Mouse (Mus musculus): ENCODE measurements around the gene Wnt4. TPM values are rescaled to one million over a fixed set of nuclear protein-coding genes. Genes with fewer than 3 reads are reported as not detected.

Wnt4 gene
- polyA plus RNA-seq, 1 experiment from 2014 or later = 1.9 TPM

GRCm38 (mm10) chr4:137313511-137313910 is 36.2 kb downstream of the Wnt4 start:
- ATAC-seq (ENCODE audit: borderline replicate concordance, extremely low read depth, low FRiP score, low TSS enrichment) = no peak
- WGBS = 36% methylated on average over 2 of the region's 2 CpGs
- peaks cover 14% of the 10 kb centered on the region for H3K4me1 ChIP-seq
- no peak overlapping the region for H3K4me3 ChIP-seq
- peaks cover 23% of the 10 kb centered on the region for H3K36me3 ChIP-seq
- no peaks in the 10 kb centered on the region for H3K27me3 ChIP-seq
- H3K4me2 ChIP-seq = no peak overlapping the region
- no peaks in the 10 kb centered on the region for H3K9me3 ChIP-seq
- H3K27ac ChIP-seq = no peak overlapping the region
- no peak overlapping the region for H3K9ac ChIP-seq

DNA sequence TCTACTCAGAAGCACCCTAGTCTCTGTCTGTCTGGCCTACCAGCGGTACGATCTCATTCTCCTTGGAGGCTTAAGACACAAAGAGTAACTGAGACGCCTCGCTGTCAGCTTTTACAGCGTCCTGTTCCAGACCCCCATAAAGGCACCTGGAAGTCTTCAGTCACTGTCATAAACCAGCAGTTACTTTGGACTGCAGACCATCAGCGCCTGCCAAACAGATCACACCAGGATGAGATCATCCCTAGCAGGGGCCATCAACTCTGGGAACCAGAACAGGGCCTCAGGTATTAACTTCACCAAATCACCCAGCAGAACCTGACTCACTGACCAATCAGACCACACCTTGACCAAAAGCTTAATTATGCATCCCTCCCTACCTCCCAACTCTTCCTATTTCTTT is 37.3 kb downstream of the Wnt4 start:
- Histone ChIP-seq H3K27ac (no peak overlapping the region), H3K9ac (no peak overlapping the region)
- WGBS = 52% methylated on average over 6 of the region's 6 CpGs

GRCm38 (mm10) chr4:137315061-137315460 is 37.8 kb downstream of the Wnt4 start:
- H3K4me2 ChIP-seq = no peak overlapping the region
- ATAC-seq (ENCODE audit: borderline replicate concordance, extremely low read depth, low FRiP score, low TSS enrichment) = no peak
- 79% methylated on average over 2 of the region's 2 CpGs for whole genome bisulfite sequencing
- H3K4me1 ChIP-seq = peaks cover 14% of the 10 kb centered on the region
- peaks cover 36% of the 10 kb centered on the region for H3K36me3 ChIP-seq
- no peak overlapping the region for H3K27ac ChIP-seq
- no peaks in the 10 kb centered on the region for H3K9me3 ChIP-seq
- H3K27me3 ChIP-seq = no peaks in the 10 kb centered on the region
- no peak overlapping the region for H3K4me3 ChIP-seq
- H3K9ac ChIP-seq = no peak overlapping the region

More for the DNA sequence above, 37.3 kb downstream of the Wnt4 start:
- no peak for ATAC-seq (ENCODE audit: borderline replicate concordance, extremely low read depth, low FRiP score, low TSS enrichment)
- Histone ChIP-seq H3K36me3 (peaks cover 33% of the 10 kb centered on the region), H3K4me1 (peaks cover 14% of the 10 kb centered on the region), H3K27me3 (no peaks in the 10 kb centered on the region), H3K4me3 (no peak overlapping the region), H3K9me3 (no peaks in the 10 kb centered on the region), H3K4me2 (no peak overlapping the region)

GRCm38 (mm10) chr4:137316027-137316770 is 38.9 kb downstream of the Wnt4 start:
- H3K27ac ChIP-seq = 0 out of 2 replicates have a peak overlapping the region, but pooled peaks have one; percentile 8
- H3K36me3 ChIP-seq = peaks cover 43% of the 10 kb centered on the region
- H3K9ac ChIP-seq = no peak overlapping the region
- no peak overlapping the region for H3K4me3 ChIP-seq
- H3K4me2 ChIP-seq = no peak overlapping the region
- ATAC-seq (ENCODE audit: borderline replicate concordance, extremely low read depth, low FRiP score, low TSS enrichment) = no peak
- no peaks in the 10 kb centered on the region for H3K27me3 ChIP-seq
- peaks cover 14% of the 10 kb centered on the region for H3K4me1 ChIP-seq
- 73% methylated on average over 4 of the region's 4 CpGs for WGBS
- H3K9me3 ChIP-seq = no peaks in the 10 kb centered on the region

DNA sequence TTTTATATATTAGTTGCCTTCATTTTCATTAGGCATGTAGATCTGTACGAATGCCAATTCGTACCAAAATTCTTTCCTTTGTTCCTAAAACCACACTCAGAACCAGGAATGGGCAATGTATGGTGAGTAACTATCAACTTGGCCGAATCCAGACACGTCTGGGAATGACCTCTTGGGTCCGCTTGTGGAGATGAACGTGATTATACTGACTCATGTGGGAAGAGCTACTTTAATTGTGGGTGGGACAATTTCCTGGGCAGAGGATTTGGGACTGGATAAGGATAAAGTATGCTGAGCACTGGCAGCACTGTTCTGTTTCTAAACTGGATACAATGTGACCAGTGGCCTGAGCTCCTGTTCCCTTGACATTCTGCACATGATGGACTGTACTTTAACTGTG is 47.6 kb downstream of the Wnt4 start:
- no peaks in the 10 kb centered on the region for H3K9me3 ChIP-seq
- no peak overlapping the region for H3K4me2 ChIP-seq
- H3K9ac ChIP-seq = no peak overlapping the region
- no peaks in the 10 kb centered on the region for H3K4me1 ChIP-seq
- peaks cover 71% of the 10 kb centered on the region for H3K36me3 ChIP-seq
- whole genome bisulfite sequencing = 84% methylated on average over 6 of the region's 6 CpGs
- H3K27ac ChIP-seq = no peak overlapping the region
- ATAC-seq (ENCODE audit: borderline replicate concordance, extremely low read depth, low FRiP score, low TSS enrichment) = no peak
- H3K4me3 ChIP-seq = no peak overlapping the region
- no peaks in the 10 kb centered on the region for H3K27me3 ChIP-seq

DNA sequence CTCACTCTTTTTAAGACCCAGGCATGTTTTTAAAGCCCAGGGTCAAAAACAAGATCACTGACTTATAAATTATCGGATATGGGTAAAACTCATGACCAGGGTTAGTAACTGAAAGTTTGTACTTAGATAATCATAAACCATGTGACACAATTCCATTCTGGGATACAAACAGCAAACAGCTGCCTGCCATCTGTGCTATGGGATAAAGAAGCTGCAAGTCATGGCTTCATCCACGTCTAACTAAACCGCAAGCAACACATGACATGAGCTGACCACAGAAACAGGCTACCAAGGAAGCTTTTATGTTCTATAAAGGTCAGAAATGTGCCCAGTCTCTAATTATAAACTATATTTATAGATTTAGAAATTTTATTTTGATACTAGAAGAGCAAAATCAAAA is 49.2 kb downstream of the Wnt4 start:
- ATAC-seq (ENCODE audit: borderline replicate concordance, extremely low read depth, low FRiP score, low TSS enrichment) = no peak
- no peak overlapping the region for H3K4me2 ChIP-seq
- no peaks in the 10 kb centered on the region for H3K4me1 ChIP-seq
- peaks cover 64% of the 10 kb centered on the region for H3K36me3 ChIP-seq
- no peak overlapping the region for H3K4me3 ChIP-seq
- H3K27ac ChIP-seq = no peak overlapping the region
- no peaks in the 10 kb centered on the region for H3K27me3 ChIP-seq
- no peaks in the 10 kb centered on the region for H3K9me3 ChIP-seq
- H3K9ac ChIP-seq = no peak overlapping the region
- 82% methylated on average over 3 of the region's 3 CpGs for WGBS

GRCm38 (mm10) chr4:137332051-137332450 is 54.8 kb downstream of the Wnt4 start:
- H3K27ac ChIP-seq = no peak overlapping the region
- H3K4me1 ChIP-seq = no peaks in the 10 kb centered on the region
- H3K9ac ChIP-seq = no peak overlapping the region
- no peaks in the 10 kb centered on the region for H3K27me3 ChIP-seq
- peaks cover 70% of the 10 kb centered on the region for H3K36me3 ChIP-seq
- H3K9me3 ChIP-seq = no peaks in the 10 kb centered on the region
- no peak for ATAC-seq (ENCODE audit: borderline replicate concordance, extremely low read depth, low FRiP score, low TSS enrichment)
- no peak overlapping the region for H3K4me2 ChIP-seq
- H3K4me3 ChIP-seq = no peak overlapping the region

- Histone ChIP-seq H3K9me3 (no peaks in the 10 kb centered on the region), H3K36me3 (peaks cover 38% of the 10 kb centered on the region), H3K9ac (no peak overlapping the region), H3K4me1 (peaks cover 9% of the 10 kb centered on the region; the same call in 1 of the 2 replicates), H3K27ac (no peak overlapping the region), H3K4me3 (no peak overlapping the region), H3K27me3 (no peaks in the 10 kb centered on the region), H3K4me2 (no peak overlapping the region)
- no peak for ATAC-seq (ENCODE audit: borderline replicate concordance, extremely low read depth, low FRiP score, low TSS enrichment)
- WGBS = 89% methylated on average over 5 of the region's 5 CpGs
These were observed 59.2 kb downstream of the Wnt4 start for GRCm38 (mm10) chr4:137336468-137336867.

DNA sequence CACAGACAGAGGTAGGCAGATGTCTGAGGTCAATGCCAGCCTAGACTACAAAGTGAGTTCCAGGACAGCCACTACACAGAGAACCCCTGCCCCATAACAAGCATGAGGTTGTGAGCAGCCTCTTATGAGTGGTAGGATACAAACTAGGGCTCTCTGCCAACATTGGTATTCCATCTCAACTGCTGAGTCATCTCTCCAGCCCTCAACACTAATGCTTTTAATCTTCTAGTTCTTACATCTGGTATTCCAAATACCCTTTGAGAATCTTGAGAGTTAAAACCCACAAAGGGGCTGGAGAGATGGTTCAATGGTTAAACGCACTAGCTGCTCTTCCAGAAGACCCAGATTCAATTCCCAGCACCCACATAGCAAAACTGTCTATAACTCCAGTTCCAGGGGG is 62.1 kb downstream of the Wnt4 start:
- H3K4me1 ChIP-seq = peaks cover 9% of the 10 kb centered on the region; the same call in 1 of the 2 replicates
- 64% methylated on average over 1 of the region's 1 CpGs for WGBS
- H3K27me3 ChIP-seq = no peaks in the 10 kb centered on the region
- no peak overlapping the region for H3K27ac ChIP-seq
- H3K4me3 ChIP-seq = no peak overlapping the region
- no peaks in the 10 kb centered on the region for H3K9me3 ChIP-seq
- H3K36me3 ChIP-seq = peaks cover 12% of the 10 kb centered on the region
- no peak for ATAC-seq (ENCODE audit: borderline replicate concordance, extremely low read depth, low FRiP score, low TSS enrichment)
- no peak overlapping the region for H3K9ac ChIP-seq
- H3K4me2 ChIP-seq = no peak overlapping the region

DNA sequence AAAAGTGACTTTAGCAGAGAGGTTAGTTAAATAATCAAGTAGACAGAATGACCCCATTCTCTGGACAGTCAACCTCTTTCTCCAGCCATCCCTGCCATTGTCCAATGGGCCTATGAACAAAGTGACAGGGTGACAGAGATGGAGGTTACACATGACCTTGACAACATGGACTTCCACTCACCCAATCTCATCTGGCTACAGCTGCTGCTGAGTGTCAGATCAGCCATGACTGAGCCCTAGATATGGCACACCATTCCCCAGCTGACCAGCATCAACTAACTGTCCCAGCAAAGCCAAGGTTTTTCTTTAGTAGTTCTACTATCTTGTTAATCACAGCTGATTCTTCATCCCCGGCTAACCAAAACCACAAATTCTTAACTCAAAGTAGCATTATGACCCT is 65.5 kb downstream of the Wnt4 start:
- Histone ChIP-seq H3K36me3 (no peaks in the 10 kb centered on the region; the same call in 1 of the 2 replicates), H3K4me2 (no peak overlapping the region), H3K9ac (no peak overlapping the region), H3K27ac (no peak overlapping the region), H3K4me1 (peaks cover 9% of the 10 kb centered on the region; the same call in 1 of the 2 replicates), H3K4me3 (no peak overlapping the region), H3K27me3 (no peaks in the 10 kb centered on the region), H3K9me3 (no peaks in the 10 kb centered on the region)
- WGBS = 63% methylated on average over 1 of the region's 1 CpGs
- no peak for ATAC-seq (ENCODE audit: borderline replicate concordance, extremely low read depth, low FRiP score, low TSS enrichment)

- H3K27me3 ChIP-seq = no peaks in the 10 kb centered on the region
- H3K9ac ChIP-seq = no peak overlapping the region
- no peaks in the 10 kb centered on the region for H3K4me1 ChIP-seq
- H3K36me3 ChIP-seq = no peaks in the 10 kb centered on the region; the same call in 1 of the 2 replicates
- H3K9me3 ChIP-seq = no peaks in the 10 kb centered on the region
- no peak overlapping the region for H3K4me3 ChIP-seq
- 80% methylated on average over 2 of the region's 2 CpGs for WGBS
- H3K27ac ChIP-seq = no peak overlapping the region
- no peak for ATAC-seq (ENCODE audit: borderline replicate concordance, extremely low read depth, low FRiP score, low TSS enrichment)
- H3K4me2 ChIP-seq = no peak overlapping the region
These were observed 67.8 kb downstream of the Wnt4 start for GRCm38 (mm10) chr4:137345112-137345511.

GRCm38 (mm10) chr4:137345790-137346189 is 68.5 kb downstream of the Wnt4 start:
- H3K27me3 ChIP-seq = no peaks in the 10 kb centered on the region
- 92% methylated on average over 1 of the region's 1 CpGs for WGBS
- H3K9ac ChIP-seq = no peak overlapping the region
- H3K9me3 ChIP-seq = no peaks in the 10 kb centered on the region
- no peak for ATAC-seq (ENCODE audit: borderline replicate concordance, extremely low read depth, low FRiP score, low TSS enrichment)
- H3K4me2 ChIP-seq = no peak overlapping the region
- no peaks in the 10 kb centered on the region for H3K4me1 ChIP-seq
- H3K4me3 ChIP-seq = no peak overlapping the region
- H3K36me3 ChIP-seq = peaks cover 3% of the 10 kb centered on the region; the same call in 1 of the 2 replicates
- no peak overlapping the region for H3K27ac ChIP-seq
